Mouse (Mus musculus): Measurements from ENCODE around the gene Abraxas1. TPM values are rescaled to one million over a fixed set of nuclear protein-coding genes. Genes with fewer than 3 reads are reported as not detected.

Abraxas1 gene
- polyA plus RNA-seq, 1 experiment from 2014 or later, result 30.3 TPM

DNA sequence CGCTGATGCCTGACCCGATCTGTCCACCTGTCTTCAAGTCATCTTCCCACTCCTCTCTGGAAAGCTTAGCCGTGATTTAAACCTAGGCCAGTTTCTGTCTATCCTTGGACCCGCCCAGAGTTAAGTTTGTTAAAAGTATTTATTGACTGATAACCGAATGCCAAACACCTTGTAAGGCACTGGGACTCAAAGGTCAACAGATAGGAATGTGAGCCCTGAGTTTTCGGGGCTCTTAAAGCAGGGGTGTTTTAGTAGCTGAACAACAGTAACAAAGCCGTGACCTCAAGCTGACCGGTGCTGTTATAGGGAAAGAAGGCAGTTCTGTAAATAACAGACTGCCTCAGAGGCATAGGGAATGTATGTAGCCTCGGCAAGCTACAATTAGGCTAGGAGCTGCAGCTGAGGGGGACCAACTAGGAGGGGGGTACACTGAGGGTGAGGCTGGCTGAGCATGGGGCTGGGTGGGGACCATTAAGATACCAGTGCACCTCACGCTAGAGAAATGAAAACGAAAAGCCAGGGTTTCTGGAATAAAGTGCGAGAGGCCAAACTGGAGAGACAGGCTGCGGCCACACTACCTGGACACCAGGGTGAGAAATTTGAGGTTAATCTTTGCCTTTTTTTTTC lies 44.9 kb downstream of the Abraxas1 start:
- no peak overlapping the region for H3K27ac ChIP-seq (ENCODE audit: low read length)
- H3K27me3 ChIP-seq (ENCODE audit: control insufficient read depth, insufficient read depth, low read length), result no peaks in the 10 kb centered on the region
- no peak for ATAC-seq (ENCODE audit: insufficient number of reproducible peaks, insufficient read depth, low FRiP score, low read depth)
- WGBS, result 71% methylated on average over 13 of the region's 13 CpGs
- H3K36me3 ChIP-seq (ENCODE audit: control insufficient read depth, insufficient read depth, low read length), result peaks cover 30% of the 10 kb centered on the region
- no peak overlapping the region for H3K9ac ChIP-seq (replicated peaks; ENCODE audit: low read depth, low read length)
- no peaks in the 10 kb centered on the region for H3K4me1 ChIP-seq (ENCODE audit: control insufficient read depth, insufficient read depth, low read length)
- H3K4me3 ChIP-seq (ENCODE audit: low read depth, low read length), result no peak overlapping the region
- H3K4me2 ChIP-seq (replicated peaks; ENCODE audit: low read depth, low read length), result no peak overlapping the region
- no peaks in the 10 kb centered on the region for H3K9me3 ChIP-seq (ENCODE audit: control insufficient read depth, low read depth, low read length)

DNA sequence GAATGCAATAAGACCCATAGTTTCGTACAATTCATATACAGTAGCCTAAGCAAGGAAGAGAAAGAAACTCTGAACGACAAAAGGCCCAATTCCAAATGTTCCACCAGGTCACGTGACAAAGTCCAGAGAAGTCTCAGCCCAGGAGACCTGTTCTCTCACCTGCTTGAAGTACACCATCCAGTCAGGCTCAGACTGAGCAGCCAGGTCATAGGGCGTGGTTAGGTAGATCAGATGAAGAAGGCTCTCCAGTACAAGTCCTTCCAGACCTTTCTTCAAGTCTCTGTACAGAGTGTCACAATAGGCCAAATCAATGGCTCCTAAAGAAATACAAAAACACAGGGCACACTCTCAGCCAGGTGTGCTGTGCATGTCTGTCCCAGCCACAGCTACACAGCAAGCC lies 49.2 kb downstream of the Abraxas1 start:
- 86% methylated on average over 4 of the region's 4 CpGs for WGBS
- no peak for ATAC-seq (ENCODE audit: insufficient number of reproducible peaks, insufficient read depth, low FRiP score, low read depth)

DNA sequence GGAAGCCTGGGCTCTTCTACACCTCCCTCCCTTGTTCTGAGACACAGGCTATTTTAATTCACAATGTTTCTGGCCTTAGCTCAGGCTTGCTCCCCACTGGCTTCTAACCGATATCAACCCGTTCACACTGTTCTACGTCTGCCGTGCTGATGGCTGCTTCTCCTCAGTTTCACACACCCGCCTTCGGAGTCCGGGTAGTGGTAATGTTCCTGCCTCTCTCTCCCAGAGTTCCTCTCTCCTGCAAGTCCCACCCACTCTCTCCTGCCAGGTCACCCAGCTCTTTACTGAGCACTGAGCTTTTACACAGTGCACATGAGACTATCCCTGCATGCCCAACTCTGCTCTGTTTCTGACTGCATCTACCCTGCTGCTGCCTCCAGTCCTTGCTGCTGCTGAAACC lies 54.7 kb downstream of the Abraxas1 start:
- no peaks in the 10 kb centered on the region for H3K4me1 ChIP-seq (ENCODE audit: control insufficient read depth, insufficient read depth, low read length)
- H3K27me3 ChIP-seq (ENCODE audit: control insufficient read depth, insufficient read depth, low read length), result no peaks in the 10 kb centered on the region
- ATAC-seq (ENCODE audit: insufficient number of reproducible peaks, insufficient read depth, low FRiP score, low read depth), result no peak
- H3K9ac ChIP-seq (replicated peaks; ENCODE audit: low read depth, low read length), result no peak overlapping the region
- no peak overlapping the region for H3K4me2 ChIP-seq (replicated peaks; ENCODE audit: low read depth, low read length)
- no peaks in the 10 kb centered on the region for H3K9me3 ChIP-seq (ENCODE audit: control insufficient read depth, low read depth, low read length)
- no peak overlapping the region for H3K4me3 ChIP-seq (ENCODE audit: low read depth, low read length)
- 91% methylated on average over 7 of the region's 7 CpGs for WGBS
- H3K36me3 ChIP-seq (ENCODE audit: control insufficient read depth, insufficient read depth, low read length), result peaks cover 56% of the 10 kb centered on the region
- no peak overlapping the region for H3K27ac ChIP-seq (ENCODE audit: low read length)

More for the DNA sequence above, 49.2 kb downstream of the Abraxas1 start:
- peaks cover 46% of the 10 kb centered on the region for H3K36me3 ChIP-seq (ENCODE audit: control insufficient read depth, insufficient read depth, low read length)
- no peak overlapping the region for H3K27ac ChIP-seq (ENCODE audit: low read length)
- H3K9ac ChIP-seq (replicated peaks; ENCODE audit: low read depth, low read length), result no peak overlapping the region
- no peak overlapping the region for H3K4me2 ChIP-seq (replicated peaks; ENCODE audit: low read depth, low read length)
- no peak overlapping the region for H3K4me3 ChIP-seq (ENCODE audit: low read depth, low read length)
- no peaks in the 10 kb centered on the region for H3K4me1 ChIP-seq (ENCODE audit: control insufficient read depth, insufficient read depth, low read length)
- H3K27me3 ChIP-seq (ENCODE audit: control insufficient read depth, insufficient read depth, low read length), result no peaks in the 10 kb centered on the region
- H3K9me3 ChIP-seq (ENCODE audit: control insufficient read depth, low read depth, low read length), result no peaks in the 10 kb centered on the region

DNA sequence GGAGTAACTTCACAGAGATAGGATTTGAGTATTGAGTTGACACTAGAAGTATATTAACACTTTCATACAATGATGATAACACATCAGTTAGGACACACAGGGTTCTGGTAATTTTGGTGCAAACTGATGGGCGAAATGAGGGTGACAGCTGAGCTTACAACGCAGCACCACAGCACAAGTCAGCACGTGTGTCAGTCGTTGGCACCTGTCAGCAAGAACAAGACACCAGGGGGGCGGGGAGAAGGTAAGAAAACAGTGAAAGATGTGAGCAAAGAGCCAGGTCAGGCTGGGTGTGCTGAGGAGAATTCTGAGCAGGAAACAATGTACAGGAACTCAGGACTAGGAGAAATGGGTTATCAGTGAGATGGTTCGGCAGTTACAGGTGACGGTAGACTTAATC lies 59.0 kb downstream of the Abraxas1 start:
- no peak overlapping the region for H3K4me2 ChIP-seq (replicated peaks; ENCODE audit: low read depth, low read length)
- H3K4me1 ChIP-seq (ENCODE audit: control insufficient read depth, insufficient read depth, low read length), result no peaks in the 10 kb centered on the region
- no peaks in the 10 kb centered on the region for H3K9me3 ChIP-seq (ENCODE audit: control insufficient read depth, low read depth, low read length)
- H3K27me3 ChIP-seq (ENCODE audit: control insufficient read depth, insufficient read depth, low read length), result no peaks in the 10 kb centered on the region
- WGBS, result 91% methylated on average over 7 of the region's 7 CpGs
- no peak overlapping the region for H3K9ac ChIP-seq (replicated peaks; ENCODE audit: low read depth, low read length)
- no peak for ATAC-seq (ENCODE audit: insufficient number of reproducible peaks, insufficient read depth, low FRiP score, low read depth)
- no peak overlapping the region for H3K4me3 ChIP-seq (ENCODE audit: low read depth, low read length)
- no peak overlapping the region for H3K27ac ChIP-seq (ENCODE audit: low read length)
- H3K36me3 ChIP-seq (ENCODE audit: control insufficient read depth, insufficient read depth, low read length), result peaks cover 27% of the 10 kb centered on the region

DNA sequence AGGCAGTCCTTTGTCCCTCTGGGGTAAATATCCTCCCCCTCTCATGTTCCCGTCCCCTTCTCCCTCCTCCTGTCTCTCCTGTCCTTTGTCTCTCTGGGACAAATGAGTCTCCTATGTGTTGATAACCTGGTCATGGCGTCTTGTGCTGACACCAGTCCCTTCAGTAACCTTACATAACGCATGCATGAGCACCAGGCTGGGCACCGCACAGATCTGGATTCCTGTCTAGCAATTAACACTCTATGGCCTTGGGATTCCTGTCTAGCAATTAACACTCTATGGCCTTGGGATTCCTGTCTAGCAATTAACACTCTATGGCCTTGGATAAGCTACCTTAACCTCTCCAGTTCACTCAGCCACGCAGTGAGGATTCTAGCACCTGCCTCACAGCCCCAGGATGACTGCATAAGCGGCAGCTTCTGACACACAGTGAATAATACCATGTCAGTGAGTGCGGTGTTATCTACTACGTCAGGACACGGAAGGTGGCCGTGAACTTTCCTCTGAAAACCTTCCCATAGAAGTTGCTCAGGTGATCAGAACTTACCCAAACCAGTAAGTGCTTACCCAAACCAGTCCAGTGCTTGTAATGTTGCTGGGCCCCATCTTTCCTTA lies 60.6 kb downstream of the Abraxas1 start:
- H3K4me3 ChIP-seq (ENCODE audit: low read depth, low read length), result no peak overlapping the region
- 79% methylated on average over 10 of the region's 10 CpGs for WGBS
- no peaks in the 10 kb centered on the region for H3K9me3 ChIP-seq (ENCODE audit: control insufficient read depth, low read depth, low read length)
- no peaks in the 10 kb centered on the region for H3K4me1 ChIP-seq (ENCODE audit: control insufficient read depth, insufficient read depth, low read length)
- no peak overlapping the region for H3K4me2 ChIP-seq (replicated peaks; ENCODE audit: low read depth, low read length)
- H3K27me3 ChIP-seq (ENCODE audit: control insufficient read depth, insufficient read depth, low read length), result no peaks in the 10 kb centered on the region
- H3K27ac ChIP-seq (ENCODE audit: low read length), result no peak overlapping the region
- no peak for ATAC-seq (ENCODE audit: insufficient number of reproducible peaks, insufficient read depth, low FRiP score, low read depth)
- peaks cover 18% of the 10 kb centered on the region for H3K36me3 ChIP-seq (ENCODE audit: control insufficient read depth, insufficient read depth, low read length)
- H3K9ac ChIP-seq (replicated peaks; ENCODE audit: low read depth, low read length), result no peak overlapping the region

DNA sequence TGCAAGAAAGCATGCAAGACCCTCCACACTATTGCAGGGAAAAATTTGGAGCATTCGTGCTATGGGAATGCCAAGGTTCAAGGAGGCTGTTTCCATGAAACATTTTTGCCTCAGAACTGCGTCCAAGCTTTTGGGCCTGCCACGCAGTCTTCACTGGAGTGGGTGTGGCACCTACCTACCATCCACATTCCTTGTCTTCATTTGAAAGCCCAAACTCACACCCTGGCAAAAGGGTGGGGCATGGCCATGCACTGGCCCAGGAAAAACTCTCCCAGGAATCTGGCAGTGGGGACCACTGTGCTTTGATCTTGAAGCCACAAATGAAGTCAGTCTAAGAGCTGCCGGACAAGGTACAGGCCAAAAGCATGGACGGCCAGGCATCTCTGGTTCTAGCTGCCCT lies 62.6 kb downstream of the Abraxas1 start:
- Histone ChIP-seq H3K9ac (replicated peaks; ENCODE audit: low read depth, low read length) (no peak overlapping the region), H3K4me1 (ENCODE audit: control insufficient read depth, insufficient read depth, low read length) (no peaks in the 10 kb centered on the region), H3K27ac (ENCODE audit: low read length) (no peak overlapping the region), H3K27me3 (ENCODE audit: control insufficient read depth, insufficient read depth, low read length) (no peaks in the 10 kb centered on the region), H3K4me2 (replicated peaks; ENCODE audit: low read depth, low read length) (no peak overlapping the region), H3K36me3 (ENCODE audit: control insufficient read depth, insufficient read depth, low read length) (peaks cover 5% of the 10 kb centered on the region), H3K4me3 (ENCODE audit: low read depth, low read length) (no peak overlapping the region), H3K9me3 (ENCODE audit: control insufficient read depth, low read depth, low read length) (no peaks in the 10 kb centered on the region)
- 95% methylated on average over 5 of the region's 5 CpGs for WGBS
- no peak for ATAC-seq (ENCODE audit: insufficient number of reproducible peaks, insufficient read depth, low FRiP score, low read depth)

Other genes starting within 250 kb of the Abraxas1 start
- 148 and 159 TPM in 2 replicates for gene Plac8, start 248.7 kb downstream of the Abraxas1 start, polyA plus RNA-seq (2014; fragmentation: Nextera tagmentation; extraction: Ambion mirVana)
- 67.9 and 75.2 TPM in 2 replicates for gene Coq2, start 145.8 kb downstream of the Abraxas1 start, polyA plus RNA-seq (2014; fragmentation: Nextera tagmentation; extraction: Ambion mirVana)
- gene Hpse, start 101.2 kb downstream of the Abraxas1 start, polyA plus RNA-seq (2014; fragmentation: Nextera tagmentation; extraction: Ambion mirVana), result 4.9 and 6.5 TPM in 2 replicates
- gene Helq, start 22.4 kb downstream of the Abraxas1 start, polyA plus RNA-seq (2014; fragmentation: Nextera tagmentation; extraction: Ambion mirVana), result 21.0 and 22.2 TPM in 2 replicates
- gene Mrps18c, start 22.3 kb downstream of the Abraxas1 start, polyA plus RNA-seq (2014; fragmentation: Nextera tagmentation; extraction: Ambion mirVana), result 173 and 176 TPM in 2 replicates
- gene Gpat3, start 24.7 kb upstream of the Abraxas1 start, polyA plus RNA-seq (2014; fragmentation: Nextera tagmentation; extraction: Ambion mirVana), result 2.0 and 2.9 TPM in 2 replicates

Measured in stomach, embryonic 14.5 days (tissue).